Mouse (Mus musculus) embryonic fibroblast, embryonic 13.5 days (primary cell): Measurements from ENCODE around the gene Col25a1. TPM values are rescaled to one million over a fixed set of nuclear protein-coding genes. Genes with fewer than 3 reads are reported as not detected.

Experiments used
- H3K27ac ChIP-seq: 2 replicates; pipeline ENCODE4 v1.5.1; 2012; ENCODE audit warnings: low read length, control low read depth, inconsistent platforms; ENCODE audit not compliant: insufficient read depth
- H3K4me1 ChIP-seq: 2 replicates; pipeline ENCODE4 v1.6.1; 2011; ENCODE audit warnings: low read length; ENCODE audit not compliant: control insufficient read depth, insufficient read depth
- H3K4me3 ChIP-seq: 2 replicates; pipeline ENCODE4 v1.5.1; 2011; ENCODE audit warnings: mild to moderate bottlenecking, control low read depth, low read length; ENCODE audit not compliant: insufficient read depth
- CTCF ChIP-seq: IDR thresholded peaks from 2 replicates; pipeline ENCODE4 v1.5.1; 2011; ENCODE audit warnings: mild to moderate bottlenecking, control low read depth, low read length, moderate library complexity, borderline replicate concordance; ENCODE audit not compliant: insufficient read depth
- POLR2A ChIP-seq: IDR thresholded peaks from 2 replicates; pipeline ENCODE4 v1.6.1; 2011; ENCODE audit warnings: low read depth, mild to moderate bottlenecking, control low read depth, low read length, moderate library complexity
- polyA plus RNA-seq: library from polyadenylated mRNA; stranded (reverse); fragments of >200 nt; gene quantifications from 2 replicates; pipeline ENCODE4 v1.2.4, GENCODE M21; 2011; ENCODE audit warnings: low read depth; ENCODE audit not compliant: missing spikeins, insufficient read length

Gene Col25a1
- polyA plus RNA-seq, 1 experiment = 5.0 TPM

GRCm38 (mm10) chr3:130617439-130617898 is 486.2 kb downstream of the Col25a1 start, which contains the start of gene Etnppl:
TSS of gene Etnppl (plus strand) at chr3:130617448.
- Histone ChIP-seq H3K27ac (no peak within 1 kb of the TSS), H3K4me1 (no peaks in the 10 kb centered on the region), H3K4me3 (no peak within 1 kb of the TSS)
- TF ChIP-seq POLR2A (no peak), CTCF (no peak)

GRCm38 (mm10) chr3:130620517-130621146 is 489.3 kb downstream of the Col25a1 start:
- no peaks in the 10 kb centered on the region for H3K4me1 ChIP-seq
- H3K27ac ChIP-seq = no peak overlapping the region
- no peak overlapping the region for H3K4me3 ChIP-seq
- TF ChIP-seq POLR2A = no peak
- TF ChIP-seq CTCF = no peak

- Histone ChIP-seq H3K4me1 (no peaks in the 10 kb centered on the region), H3K27ac (no peak overlapping the region), H3K4me3 (no peak overlapping the region)
- TF ChIP-seq CTCF = no peak
- TF ChIP-seq POLR2A = no peak
These were observed 497.1 kb downstream of the Col25a1 start for GRCm38 (mm10) chr3:130628358-130628757.

GRCm38 (mm10) chr3:130633859-130634258 is 502.6 kb downstream of the Col25a1 start:
- H3K4me1 ChIP-seq = no peaks in the 10 kb centered on the region
- TF ChIP-seq CTCF (no peak), POLR2A (no peak)
- H3K4me3 ChIP-seq = no peak overlapping the region
- no peak overlapping the region for H3K27ac ChIP-seq

GRCm38 (mm10) chr3:130646110-130646810 is 515.0 kb downstream of the Col25a1 start:
- H3K4me1 ChIP-seq = no peaks in the 10 kb centered on the region
- TF ChIP-seq POLR2A (no peak), CTCF (no peak)
- peak overlapping the region; percentile 27; the same call in 1 of the 2 replicates for H3K27ac ChIP-seq
- no peak overlapping the region for H3K4me3 ChIP-seq

Other genes starting within 250 kb of the Col25a1 start
- gene Casp6, start 230.1 kb upstream of the Col25a1 start, polyA plus RNA-seq = 21.5 and 27.9 TPM in 2 replicates
- gene Mcub, start 161.3 kb upstream of the Col25a1 start, polyA plus RNA-seq = 33.7 and 55.3 TPM in 2 replicates
- 87.1 and 98.3 TPM in 2 replicates for gene Sec24b, start 69.9 kb upstream of the Col25a1 start, polyA plus RNA-seq